Mouse (Mus musculus): Measurements from ENCODE around the gene Brox. TPM values are rescaled to one million over a fixed set of nuclear protein-coding genes. Genes with fewer than 3 reads are reported as not detected.

Brox gene
- polyA plus RNA-seq, 1 experiment from 2014 or later: 42.6 TPM

DNA sequence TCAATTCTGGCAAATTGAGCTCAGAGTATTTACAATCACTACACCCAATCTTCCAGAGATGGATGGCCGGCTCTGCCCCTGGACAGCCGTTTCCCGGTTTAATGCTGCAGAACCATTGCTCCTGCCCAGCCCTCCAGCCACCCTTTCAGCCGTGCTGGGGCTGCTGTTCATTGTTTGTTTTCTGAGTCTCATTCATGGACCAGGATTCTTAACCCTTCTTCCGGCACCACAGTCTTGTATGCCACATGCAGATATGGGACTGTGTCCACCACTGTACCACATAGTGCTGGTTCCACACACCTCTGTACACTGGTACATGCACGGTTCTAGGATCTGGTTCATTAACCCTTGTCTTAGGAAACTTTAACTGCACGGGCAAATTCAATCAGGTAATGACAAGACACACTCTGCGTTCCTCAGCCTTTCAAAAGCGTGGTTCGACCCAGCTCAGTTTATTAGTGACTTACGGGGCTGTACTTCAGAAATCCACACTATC lies 63.3 kb downstream of the Brox start:
- no peak for ATAC-seq (ENCODE audit: insufficient number of reproducible peaks, low FRiP score, low TSS enrichment, low read depth)
- H3K4me1 ChIP-seq: peaks cover 11% of the 10 kb centered on the region
- H3K27me3 ChIP-seq: no peaks in the 10 kb centered on the region
- H3K4me3 ChIP-seq (replicated peaks): no peak overlapping the region
- 86% methylated on average over 11 of the region's 11 CpGs for WGBS
- no peak overlapping the region for H3K9ac ChIP-seq
- no peak overlapping the region for H3K27ac ChIP-seq (replicated peaks)
- H3K9me3 ChIP-seq (replicated peaks): no peaks in the 10 kb centered on the region
- H3K4me2 ChIP-seq (replicated peaks): no peak overlapping the region
- no peaks in the 10 kb centered on the region for H3K36me3 ChIP-seq

DNA sequence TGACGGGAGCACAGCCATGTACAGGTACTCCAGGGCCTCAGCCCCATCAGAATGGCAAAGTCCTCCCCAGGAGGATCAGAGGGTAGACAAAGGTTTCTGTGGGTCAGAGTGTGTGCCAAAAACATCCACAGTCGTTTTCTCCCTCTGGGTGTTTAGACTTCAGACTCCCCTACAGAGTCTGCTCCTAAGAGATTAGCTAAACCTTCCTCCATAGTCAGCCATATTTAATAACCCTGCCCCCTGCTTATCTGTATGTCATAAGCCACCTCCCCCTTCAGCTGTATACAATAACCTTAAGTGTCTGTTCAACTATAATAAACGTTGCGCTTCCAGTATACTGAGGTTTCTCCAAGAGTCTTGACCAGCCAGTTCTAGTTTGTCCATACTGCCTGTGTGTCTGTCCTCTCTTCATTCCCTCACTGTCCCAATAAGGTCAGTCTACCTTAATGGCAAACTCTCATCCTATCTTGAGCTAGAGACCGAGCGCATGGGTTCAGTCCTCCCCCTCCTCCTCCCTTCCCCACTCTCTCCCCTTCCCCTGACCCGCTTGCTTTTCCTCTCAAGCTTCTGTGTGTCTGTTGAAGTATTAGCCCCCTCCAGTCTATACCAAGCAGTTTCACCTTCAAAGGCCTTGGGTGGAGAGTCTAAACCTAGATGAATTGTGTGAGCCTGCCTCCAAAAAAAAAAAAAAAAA lies 63.9 kb downstream of the Brox start:
- peaks cover 16% of the 10 kb centered on the region for H3K4me1 ChIP-seq
- no peaks in the 10 kb centered on the region for H3K36me3 ChIP-seq
- H3K9me3 ChIP-seq (replicated peaks): no peaks in the 10 kb centered on the region
- H3K4me3 ChIP-seq (replicated peaks): no peak overlapping the region
- ATAC-seq (ENCODE audit: insufficient number of reproducible peaks, low FRiP score, low TSS enrichment, low read depth): no peak
- no peak overlapping the region for H3K27ac ChIP-seq (replicated peaks)
- no peak overlapping the region for H3K4me2 ChIP-seq (replicated peaks)
- WGBS: 71% methylated on average over 7 of the region's 7 CpGs
- H3K27me3 ChIP-seq: no peaks in the 10 kb centered on the region
- H3K9ac ChIP-seq: no peak overlapping the region

DNA sequence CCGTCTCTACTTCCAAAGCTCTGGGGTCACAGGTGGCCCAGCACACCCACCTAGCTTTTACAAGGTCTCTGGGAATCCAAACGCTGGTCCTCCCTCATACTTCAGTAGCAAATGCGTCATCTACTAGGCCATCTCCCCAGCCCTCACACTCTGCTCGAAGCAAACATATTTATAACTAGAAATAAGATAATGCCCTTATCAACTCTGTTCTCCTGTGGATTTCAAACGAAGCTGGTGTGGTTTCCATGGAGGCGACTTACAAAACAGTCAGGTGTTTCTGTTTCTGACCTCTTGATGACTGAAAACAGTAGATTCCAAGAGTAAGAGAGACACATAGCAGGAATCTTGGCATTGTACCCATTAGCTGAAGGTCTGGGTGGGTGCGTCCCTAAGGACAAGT lies 69.6 kb downstream of the Brox start:
- ATAC-seq (ENCODE audit: insufficient number of reproducible peaks, low FRiP score, low TSS enrichment, low read depth): no peak
- H3K4me3 ChIP-seq (replicated peaks): no peak overlapping the region
- H3K4me2 ChIP-seq (replicated peaks): no peak overlapping the region
- H3K4me1 ChIP-seq: peaks cover 16% of the 10 kb centered on the region
- no peak overlapping the region for H3K27ac ChIP-seq (replicated peaks)
- no peaks in the 10 kb centered on the region for H3K36me3 ChIP-seq
- no peaks in the 10 kb centered on the region for H3K9me3 ChIP-seq (replicated peaks)
- no peaks in the 10 kb centered on the region for H3K27me3 ChIP-seq
- H3K9ac ChIP-seq: no peak overlapping the region
- WGBS: 88% methylated on average over 7 of the region's 7 CpGs

Other genes with a start within 250 kb of the Brox start
- gene Disp1, start 75.7 kb downstream of the Brox start, polyA plus RNA-seq (2015; fragmentation: Nextera tagmentation; extraction: Ambion mirVana): 17.8 and 18.3 TPM in 2 replicates
- 54.2 and 54.8 TPM in 2 replicates for gene Aida, start 679 bp downstream of the Brox start, polyA plus RNA-seq (2015; fragmentation: Nextera tagmentation; extraction: Ambion mirVana)
- gene Mia3, start 72.3 kb upstream of the Brox start, polyA plus RNA-seq (2015; fragmentation: Nextera tagmentation; extraction: Ambion mirVana): 118 and 122 TPM in 2 replicates
- 20.1 and 25.3 TPM in 2 replicates for gene Taf1a, start 91.7 kb upstream of the Brox start, polyA plus RNA-seq (2015; fragmentation: Nextera tagmentation; extraction: Ambion mirVana)
- 0.22 TPM in 1 of 2 replicates, not detected in the other for gene Hhipl2, start 120.9 kb upstream of the Brox start, polyA plus RNA-seq (2015; fragmentation: Nextera tagmentation; extraction: Ambion mirVana)